Mouse (Mus musculus) right cerebral cortex, adult 18-20 months (tissue): ENCODE data around the gene Panx2.

Experiments
- DNase-seq: peaks from one replicate; pipeline ENCODE4 v3.0.0; 2022; ENCODE audit warnings: mixed read lengths

Panx2 gene

DNA sequence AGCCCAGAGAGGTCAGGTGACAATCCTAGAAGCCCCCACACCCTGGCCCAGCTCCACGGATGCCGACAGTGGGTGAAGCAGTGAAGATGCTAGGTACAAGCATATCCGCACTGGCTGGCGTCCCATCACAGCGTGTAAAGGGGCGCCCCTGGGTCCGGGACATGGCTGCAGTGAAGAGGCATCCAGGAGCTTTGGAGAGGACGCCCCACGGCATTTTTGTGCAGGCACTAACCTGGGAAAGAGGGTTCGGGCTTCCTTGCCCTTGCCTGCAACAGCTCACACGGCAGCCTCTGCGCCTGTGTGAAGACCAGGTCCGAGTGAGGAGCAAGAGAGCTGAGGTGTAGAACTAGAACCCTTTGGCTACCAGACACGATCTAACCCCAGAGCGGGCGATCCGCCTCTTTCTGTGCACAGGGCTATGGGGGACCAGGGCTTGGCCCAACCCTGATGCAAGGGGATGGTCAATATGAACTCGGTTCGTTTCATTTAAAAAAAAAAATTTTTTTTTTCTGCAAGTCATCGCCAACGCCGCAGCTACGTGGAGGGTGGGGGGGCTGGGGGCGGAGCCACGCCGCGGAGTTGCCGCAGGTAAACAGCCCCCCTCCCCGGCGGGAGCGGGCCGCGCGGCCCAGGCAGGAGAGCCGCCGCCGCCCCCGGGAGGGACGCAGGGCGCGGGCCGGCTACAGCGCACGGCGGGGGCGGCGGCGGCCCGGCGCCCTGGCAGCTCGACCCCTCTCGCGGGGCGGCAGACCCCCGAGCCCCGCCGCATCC lies at the start of gene Panx2:
Gene Panx2 (plus strand): TSS at position 574 of the 771 bp plus-strand sequence.
- DNase-seq = no peak

DNA sequence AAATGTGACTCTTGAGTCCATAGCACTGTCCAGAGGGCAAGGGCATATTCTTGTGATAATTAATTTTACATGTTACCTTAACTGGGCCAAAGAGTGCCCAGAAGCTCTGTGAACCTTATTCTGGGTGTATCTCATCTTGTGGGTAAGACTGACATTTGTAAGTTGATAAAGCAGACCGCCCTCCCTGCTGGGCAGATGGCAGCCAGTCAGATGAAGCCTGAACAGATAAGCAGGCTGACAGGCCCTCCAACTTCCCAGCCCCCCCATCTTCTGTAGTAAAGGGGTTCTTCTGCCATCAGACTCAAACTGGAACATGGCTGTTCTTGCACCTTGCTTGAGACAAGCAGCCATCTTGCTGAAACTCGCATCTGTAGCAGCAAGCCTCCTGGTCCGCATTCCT lies 42.8 kb upstream of the Panx2 start:
- DNase-seq = no peak

DNA sequence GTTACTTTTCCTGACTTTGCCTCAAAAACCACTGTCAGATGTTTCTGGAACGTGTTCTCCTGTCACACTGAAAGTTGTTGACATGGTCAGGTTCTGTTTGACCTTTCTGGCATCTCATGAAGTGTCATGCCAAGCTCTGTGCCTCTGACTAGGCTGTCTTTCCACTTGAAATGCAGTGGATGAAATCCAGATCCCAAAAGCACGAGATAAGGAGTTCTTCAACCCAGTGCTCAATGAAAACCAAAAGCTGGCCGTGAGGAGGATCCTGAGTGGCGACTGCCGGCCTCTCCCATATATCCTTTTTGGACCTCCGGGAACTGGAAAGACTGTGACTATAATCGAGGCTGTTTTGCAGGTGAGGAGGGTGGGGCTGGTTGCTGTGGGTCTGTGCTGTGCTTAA lies 39.4 kb upstream of the Panx2 start:
- DNase-seq = no peak

DNA sequence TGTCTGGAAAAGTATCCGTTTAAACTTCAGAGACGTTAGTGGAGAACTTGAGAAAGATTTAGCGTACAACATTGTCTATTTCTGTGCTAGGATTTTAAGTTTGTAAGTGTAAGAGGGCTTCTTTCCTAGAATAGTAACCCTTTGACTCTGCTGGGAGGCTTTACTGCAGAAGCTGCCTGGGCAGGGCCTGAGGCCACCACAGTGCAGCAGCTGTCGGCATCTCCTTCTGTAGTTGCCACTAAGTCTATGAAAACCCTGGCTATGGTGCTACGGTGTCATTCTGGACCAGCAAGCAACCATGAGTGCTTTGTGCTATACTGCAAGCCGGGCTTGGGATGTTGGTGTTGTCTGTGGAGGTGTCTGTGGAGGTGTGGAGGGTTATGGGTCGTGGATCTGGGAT lies 39.0 kb upstream of the Panx2 start:
- DNase-seq = no peak

DNA sequence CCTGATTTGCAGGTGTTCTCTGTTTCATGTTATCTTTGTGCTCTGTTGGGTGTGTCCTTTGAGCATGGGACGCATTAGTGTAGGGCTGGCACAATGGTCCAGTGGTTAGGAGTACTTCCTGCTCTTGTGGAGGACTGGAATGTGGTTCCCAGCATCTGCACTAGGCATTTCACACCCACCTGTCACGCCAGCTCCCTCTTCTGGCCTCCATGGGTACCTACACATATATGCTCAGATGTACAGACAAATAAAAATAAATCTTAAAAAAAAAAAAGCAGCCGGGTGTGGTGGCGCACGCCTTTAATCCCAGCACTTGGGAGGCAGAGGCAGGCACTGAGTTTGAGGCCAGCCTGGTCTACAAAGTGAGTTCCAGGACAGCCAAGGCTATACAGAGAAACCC lies 15.2 kb upstream of the Panx2 start:
- DNase-seq = no peak

DNA sequence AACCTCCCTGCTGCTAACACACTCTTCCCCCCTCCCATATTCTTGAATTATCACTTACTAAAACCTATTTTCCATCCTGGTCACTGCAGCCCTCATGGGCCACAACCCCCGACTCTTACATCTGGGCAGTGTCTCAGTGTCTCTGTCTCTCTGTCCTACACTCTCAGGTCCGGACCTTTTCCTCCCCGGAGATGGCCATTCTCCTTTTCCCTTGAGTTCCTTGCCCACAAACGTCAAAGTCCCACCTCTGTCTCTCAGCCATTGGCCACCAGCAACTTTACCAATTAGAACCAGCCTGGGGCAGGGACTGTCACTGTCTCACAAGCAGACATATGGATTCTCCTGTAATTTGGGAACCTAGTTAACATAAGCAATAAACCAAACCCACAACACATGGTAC lies 13.2 kb upstream of the Panx2 start:
- no peak for DNase-seq

DNA sequence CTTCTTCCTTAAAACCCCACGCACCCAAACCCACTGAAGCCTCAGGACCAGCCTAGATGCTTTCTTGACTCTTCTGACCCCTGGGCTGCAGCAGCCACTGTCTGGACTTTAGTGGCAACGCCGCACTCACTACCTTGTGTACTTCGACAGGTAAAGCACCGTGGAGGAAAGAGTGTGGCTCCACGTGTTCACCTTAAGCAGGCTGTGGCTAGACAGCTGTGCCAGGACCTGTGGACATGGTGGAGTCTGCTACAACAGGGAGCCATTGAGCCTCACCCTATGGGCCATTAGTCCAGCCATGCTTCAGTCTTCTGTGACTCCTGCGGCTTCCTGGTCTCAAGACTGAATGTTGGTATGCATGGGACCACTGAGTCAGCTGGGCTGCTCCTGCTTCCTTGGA lies 4.9 kb upstream of the Panx2 start:
- DNase-seq = no peak

DNA sequence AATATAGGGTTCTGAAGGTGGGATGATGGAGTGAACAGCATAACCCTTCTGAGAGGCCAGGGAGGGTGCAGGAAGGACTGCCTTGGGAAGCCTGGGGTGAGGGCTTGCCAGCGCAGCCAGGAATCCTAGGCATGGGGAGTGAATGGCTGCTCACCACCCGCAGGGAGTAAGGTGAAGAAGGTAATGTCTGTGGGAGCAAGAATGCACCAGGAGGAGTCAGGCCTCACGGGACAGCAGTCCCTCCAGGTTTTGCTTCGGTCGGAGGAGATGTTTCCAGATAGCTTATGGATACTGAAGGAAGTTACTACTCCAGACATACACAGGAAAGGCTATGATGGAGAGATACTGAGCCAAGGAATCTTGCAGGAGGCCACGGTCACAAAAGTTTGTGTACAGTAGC lies 798 bp upstream of the Panx2 start:
- DNase-seq = no peak

DNA sequence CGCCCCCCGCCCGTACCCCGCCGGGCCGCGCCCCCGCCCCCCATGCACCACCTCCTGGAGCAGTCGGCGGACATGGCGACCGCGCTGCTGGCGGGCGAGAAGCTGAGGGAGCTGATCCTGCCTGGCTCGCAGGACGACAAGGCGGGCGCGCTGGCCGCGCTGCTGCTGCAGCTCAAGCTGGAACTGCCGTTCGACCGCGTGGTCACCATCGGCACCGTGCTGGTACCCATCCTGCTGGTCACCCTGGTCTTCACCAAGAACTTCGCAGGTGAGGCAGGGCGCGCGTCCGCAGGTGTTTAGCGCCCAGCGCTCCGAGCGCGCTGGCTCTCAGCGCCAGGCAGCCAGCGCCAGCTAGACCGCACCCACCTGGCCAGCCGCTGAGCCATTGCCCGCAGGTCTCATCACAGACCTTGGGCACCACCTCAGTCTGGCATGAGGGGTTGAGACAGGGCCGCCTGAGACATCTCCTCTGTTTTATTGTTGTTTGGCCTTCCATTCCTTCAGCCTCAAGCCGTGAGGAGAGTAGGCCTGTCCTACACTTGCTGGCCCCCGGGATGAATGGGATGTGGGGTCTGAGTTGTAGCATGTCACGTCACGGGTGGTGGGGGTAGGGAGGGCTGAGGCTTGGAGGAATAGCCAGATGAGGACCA lies 623 bp downstream of the Panx2 start:
- peak; percentile 42 for DNase-seq

DNA sequence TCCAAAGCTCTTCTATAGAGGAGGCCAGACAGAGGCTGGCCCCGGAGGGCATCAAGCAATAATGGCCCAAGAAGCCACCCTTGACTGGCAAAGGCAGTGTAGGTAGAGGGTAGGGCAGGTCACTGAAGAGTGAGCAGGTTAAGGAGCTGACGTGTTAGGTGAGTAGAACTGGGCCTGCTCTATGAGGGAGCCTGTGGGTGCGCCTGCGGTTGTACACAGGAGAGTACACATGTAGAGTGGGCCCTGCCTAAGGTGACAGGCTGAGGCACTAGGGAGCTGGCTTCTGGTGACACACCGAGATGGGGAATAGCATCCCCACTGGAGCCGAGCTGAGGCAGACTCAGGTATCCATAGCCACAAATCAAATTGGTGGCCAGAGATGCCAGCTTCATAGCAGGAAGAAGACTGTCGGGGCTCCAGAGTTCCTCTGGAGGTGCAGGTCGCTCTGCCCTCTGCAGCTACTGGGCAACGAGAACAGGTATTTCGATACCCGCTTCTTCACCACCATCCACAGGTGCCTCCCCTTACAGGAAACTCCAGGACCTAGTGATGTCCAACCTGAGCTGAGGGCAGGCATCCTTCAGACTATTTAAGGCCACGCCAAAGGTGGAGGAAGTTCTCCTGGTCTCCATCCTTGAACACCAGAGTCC lies 1.4 kb downstream of the Panx2 start:
- DNase-seq = no peak

DNA sequence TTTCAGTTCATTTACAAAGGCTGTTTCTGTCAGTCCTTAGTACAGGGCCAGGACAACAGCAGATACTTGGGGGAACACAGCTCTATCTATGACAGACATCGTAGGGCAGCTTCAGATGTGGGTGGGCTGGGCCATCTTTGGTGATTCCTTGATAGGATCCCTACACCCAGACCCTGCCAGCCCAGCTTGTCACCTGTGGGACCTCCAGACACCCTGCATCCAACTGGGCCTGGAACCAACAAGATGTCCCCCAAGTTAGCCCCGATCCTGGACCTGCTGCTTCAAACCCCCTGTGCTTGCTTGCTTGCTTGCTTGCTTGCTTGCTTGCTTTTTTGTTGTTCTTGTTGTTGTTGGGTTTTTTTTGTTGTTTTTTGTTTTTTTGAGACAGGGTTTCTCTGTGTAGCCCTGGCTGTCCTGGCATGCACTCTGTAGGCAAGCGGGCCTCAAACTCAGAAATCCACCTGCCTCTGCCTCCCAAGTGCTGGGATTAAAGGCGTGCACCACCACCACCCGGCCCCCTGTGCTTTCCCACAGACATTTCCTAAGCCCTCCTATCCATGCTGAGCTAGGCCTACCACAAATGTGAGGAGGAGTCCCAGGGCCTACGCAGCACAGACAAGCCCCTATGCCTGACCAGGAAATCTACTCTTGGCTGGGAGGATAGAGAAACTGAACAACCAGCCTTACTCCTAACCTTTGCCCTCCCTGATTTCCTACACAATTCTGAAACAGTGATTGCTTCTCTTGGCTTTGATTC lies 2.4 kb downstream of the Panx2 start:
- no peak for DNase-seq

DNA sequence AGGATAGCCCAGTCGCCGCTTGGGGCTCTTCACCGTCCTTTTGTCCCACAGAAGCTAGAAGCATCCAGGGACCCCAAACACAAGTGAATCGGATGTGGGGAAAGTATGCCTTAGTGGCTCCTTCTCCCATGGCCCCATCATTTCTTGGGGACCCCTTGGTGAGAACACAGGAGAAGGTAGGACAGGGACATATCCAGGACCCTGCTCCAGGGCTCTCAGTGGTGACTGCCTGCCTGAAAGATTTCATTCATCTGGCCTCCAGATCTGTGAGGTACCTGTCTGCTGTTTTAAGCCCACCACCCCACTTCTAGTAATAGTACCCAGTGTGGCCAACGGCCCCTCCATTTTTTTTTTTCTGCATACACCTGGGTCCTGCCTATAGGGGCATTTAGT lies 3.0 kb downstream of the Panx2 start:
- DNase-seq = no peak

DNA sequence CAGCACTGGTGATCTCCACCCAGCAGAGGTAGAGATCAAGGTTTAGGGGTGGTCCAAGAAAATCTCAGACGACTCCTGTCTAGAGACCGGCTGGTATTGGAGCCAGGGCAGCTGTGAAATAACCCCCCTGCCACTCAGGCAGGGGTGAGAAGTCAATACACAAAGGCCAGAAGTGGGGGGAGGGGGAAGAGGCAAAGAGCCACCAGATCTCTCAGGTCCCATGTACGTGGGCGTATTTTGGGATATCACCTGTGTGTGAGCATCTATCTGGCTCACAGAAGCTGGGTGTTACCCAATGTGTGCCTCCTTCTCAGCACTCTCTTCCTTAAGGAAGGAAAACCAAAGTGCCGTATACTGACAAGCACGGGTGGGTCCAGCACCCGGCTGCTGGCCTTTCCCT lies 3.5 kb downstream of the Panx2 start:
- no peak for DNase-seq

DNA sequence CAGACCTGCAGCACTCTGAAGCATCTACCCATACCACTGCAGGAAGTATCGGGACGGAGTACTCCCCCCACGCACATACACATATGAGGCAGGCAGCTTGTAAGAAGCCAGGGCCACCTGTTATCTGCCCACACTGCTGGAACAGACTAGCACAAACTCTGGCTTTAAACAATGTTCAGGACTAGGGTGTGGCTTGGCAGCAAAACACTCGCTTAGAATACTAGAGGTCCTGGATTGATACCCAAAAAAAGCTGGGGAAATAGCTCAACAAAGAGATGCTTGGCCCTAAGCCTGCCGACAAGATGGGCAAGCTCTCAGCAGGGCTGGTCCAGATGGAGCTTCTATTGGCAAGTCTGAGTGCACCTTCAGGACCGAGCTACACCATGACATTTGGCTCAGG lies 4.0 kb downstream of the Panx2 start:
- DNase-seq = peak; percentile 73

DNA sequence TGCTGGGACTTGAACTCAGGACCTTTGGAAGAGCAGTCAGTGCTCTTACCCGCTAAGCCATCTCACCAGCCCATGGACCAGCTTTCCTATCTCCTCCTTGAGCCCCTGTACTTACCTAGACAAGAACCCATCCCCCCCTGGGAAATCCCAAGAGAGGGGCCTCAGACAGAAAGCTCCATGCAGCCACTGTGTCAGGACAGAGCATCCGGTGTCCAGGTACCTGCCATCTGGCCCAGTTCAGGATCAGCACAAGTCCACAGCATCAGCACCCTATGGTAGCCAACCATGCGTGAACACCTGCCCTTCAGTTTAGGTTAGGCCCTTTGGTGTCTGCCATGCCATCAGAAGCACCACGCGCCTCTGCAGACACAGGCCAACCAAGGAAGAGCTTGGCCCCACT lies 5.4 kb downstream of the Panx2 start:
- no peak for DNase-seq

DNA sequence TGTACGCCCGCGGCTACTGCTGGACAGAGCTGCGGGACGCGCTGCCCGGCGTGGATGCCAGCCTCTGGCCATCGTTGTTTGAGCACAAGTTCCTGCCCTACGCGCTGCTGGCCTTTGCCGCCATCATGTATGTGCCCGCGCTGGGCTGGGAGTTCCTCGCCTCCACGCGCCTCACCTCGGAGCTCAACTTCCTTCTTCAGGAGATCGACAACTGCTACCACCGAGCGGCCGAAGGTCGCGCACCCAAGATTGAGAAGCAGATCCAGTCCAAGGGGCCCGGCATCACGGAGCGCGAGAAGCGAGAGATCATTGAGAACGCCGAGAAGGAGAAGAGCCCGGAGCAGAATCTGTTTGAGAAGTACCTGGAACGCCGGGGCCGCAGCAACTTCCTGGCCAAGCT lies 8.1 kb downstream of the Panx2 start:
- DNase-seq = no peak

DNA sequence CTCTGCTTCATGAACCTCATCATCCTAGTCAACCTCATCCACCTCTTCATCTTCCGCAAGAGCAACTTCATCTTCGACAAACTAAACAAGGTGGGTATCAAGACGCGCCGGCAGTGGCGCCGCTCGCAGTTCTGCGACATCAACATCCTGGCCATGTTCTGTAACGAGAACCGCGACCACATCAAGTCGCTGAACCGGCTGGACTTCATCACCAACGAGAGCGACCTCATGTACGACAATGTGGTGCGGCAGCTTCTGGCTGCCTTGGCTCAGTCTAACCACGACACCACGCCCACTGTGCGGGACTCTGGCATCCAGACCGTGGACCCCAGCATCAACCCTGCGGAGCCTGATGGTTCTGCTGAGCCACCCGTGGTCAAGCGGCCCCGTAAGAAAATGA lies 8.7 kb downstream of the Panx2 start:
- DNase-seq = no peak

DNA sequence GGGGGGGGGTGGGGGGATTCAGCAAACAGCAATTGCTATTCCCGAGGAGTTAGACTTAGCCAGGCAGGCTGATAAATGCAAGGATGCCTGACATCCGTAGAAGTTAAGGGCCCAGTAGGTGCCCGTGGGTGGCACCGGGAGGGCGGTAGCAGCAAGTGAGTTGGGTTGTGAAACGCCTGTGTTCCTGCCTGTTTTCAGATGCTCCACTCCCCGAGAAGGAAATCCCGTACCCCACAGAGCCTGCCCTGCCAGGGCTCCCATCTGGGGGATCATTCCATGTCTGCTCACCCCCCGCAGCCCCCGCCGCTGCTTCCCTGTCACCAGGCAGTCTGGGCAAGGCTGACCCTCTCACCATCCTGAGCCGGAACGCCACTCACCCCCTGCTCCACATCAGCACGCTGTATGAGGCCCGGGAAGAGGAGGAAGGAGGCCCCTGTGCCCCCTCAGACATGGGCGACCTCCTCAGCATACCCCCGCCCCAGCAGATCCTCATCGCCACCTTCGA lies 9.9 kb downstream of the Panx2 start:
- DNase-seq = no peak

DNA sequence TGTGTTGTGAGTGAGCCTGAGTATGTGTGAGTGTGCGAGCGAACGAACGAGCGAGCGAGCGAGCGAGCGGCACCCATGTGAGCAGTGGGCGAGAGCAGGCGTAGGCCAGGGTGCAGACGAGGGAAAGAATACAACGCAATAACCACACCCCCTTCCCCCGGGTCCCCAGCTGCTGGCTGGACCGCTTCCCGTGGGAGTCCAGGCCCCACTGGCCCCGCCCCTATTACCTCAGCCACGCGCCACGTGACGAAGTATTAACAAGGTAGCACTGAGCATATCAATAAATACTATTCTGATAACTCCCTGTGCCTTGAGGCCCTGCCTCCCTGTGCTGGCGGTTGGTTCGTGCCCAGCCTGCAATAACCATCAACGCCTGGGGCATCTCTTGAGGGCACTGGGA lies 11.1 kb downstream of the Panx2 start:
- DNase-seq = no peak

DNA sequence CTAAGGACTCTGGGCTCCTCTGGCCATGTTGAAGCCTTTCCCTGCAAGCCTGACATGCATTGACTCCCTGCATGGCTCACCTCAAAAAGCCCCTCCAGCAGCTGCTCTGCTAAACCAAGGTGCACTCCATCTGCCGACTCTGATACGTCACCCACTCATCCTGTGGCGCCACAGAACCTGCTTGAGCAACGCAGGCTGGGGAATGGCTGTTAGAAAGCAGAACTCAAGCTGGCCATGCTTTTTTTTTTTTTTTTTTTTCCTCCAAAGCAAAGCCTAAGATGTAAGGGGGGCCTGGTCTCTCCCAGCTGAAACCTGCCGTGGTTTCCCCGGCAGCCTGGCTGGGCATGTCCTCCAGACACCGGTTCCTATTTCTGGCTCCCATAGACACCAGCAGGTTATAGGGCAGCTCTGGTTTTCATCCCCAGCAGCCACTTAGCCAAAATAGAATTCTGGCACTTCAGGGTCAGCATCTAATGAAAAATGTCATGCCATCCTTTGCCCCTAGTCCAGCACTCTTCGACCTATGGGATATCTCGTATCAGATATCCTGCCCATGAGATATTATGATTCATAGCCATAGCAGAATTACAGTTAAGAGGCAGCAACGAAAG lies 14.6 kb downstream of the Panx2 start:
- DNase-seq = no peak

DNA sequence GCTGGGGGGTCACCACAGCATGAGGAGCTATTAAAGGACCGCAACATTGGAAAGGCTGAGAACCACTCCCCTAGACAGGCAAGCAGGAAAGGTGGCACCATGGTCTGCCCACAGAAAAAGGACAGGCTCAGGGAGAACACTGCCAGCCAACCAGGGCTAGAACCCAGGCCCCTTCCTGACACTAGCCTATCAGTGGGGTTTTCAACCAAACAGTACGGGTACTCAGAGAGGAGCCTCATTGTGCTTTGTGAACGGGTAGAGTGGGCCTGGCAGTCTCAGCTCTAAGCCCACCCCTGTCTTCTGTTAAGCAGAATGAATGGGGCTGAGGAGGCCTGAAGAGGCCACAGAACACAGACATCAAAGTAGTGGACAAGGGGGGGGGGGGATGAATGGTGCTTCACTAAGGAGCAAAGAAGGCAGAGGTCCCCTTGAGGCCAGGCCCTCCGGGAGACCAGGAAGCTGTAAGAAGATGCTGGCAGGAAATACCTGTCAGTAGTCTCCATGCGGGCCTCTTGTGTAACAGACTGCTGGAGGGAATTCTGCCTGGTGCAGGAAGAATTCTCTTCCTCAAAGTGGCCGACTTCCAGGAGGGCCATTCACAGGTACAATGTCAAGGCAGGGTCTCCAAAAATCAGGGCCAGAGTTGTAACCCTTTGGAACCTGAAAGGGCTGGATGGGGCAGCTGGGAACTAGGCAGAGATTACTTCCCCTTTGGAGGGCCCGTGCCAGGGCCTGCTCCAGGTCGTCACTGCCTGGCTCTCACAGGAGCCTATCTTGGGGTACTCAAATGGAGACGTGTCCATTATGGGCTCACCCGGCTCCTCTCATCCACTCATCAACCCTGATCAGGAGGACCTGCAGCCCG lies 15.3 kb downstream of the Panx2 start, which contains the start of gene Trabd:
Gene Trabd (plus strand): TSS at position 512 of the 865 bp plus-strand sequence.
- no peak for DNase-seq
